Mouse (Mus musculus) liver, embryonic 14.5 days (tissue): Measurements from ENCODE around the gene Fam71f2.

ENCODE experiments used
- CTCF ChIP-seq: IDR thresholded peaks from 2 replicates; pipeline ENCODE4 v1.5.1; 2016; ENCODE audit warnings: antibody characterized with exemption, low read depth, control low read depth
- EP300 ChIP-seq: IDR thresholded peaks from 2 replicates; pipeline ENCODE4 v1.6.1; 2016; ENCODE audit warnings: antibody characterized with exemption, low read depth

DNA sequence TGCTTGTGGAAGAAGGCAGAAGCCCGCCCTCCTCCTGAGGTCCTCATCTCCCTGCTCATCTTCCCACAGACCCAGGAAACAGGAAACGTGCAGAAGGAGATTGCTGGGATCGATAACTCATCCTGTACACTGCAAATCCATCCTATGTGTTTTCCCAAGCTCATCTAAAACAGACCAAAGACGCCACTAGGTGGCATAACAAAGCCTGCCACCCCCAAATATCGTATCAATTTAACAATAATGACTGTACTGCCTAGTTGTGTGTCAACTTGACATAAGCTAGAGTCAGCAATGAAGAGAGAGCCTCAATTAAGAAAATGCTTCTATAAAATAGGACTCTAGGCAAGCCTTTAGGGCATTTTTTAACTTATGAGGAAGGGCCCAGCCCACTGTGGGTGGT, 24.3 kb downstream of the Fam71f2 start:
- 0 out of 2 replicates have a peak, but pooled peaks have one; percentile 5 for TF ChIP-seq CTCF
- TF ChIP-seq EP300 = no peak
